Mouse (Mus musculus) cerebellum, adult (tissue): ENCODE results near the gene Fbxw8.

Experiments
- ATAC-seq: cut with Nextera tagmentation; 2 replicates; pipeline ENCODE4 v1.9.2; 2017; ENCODE audit warnings: mild to moderate bottlenecking, moderate library complexity, mixed read lengths; ENCODE audit not compliant: insufficient number of reproducible peaks, low FRiP score, low TSS enrichment

Gene Fbxw8

DNA sequence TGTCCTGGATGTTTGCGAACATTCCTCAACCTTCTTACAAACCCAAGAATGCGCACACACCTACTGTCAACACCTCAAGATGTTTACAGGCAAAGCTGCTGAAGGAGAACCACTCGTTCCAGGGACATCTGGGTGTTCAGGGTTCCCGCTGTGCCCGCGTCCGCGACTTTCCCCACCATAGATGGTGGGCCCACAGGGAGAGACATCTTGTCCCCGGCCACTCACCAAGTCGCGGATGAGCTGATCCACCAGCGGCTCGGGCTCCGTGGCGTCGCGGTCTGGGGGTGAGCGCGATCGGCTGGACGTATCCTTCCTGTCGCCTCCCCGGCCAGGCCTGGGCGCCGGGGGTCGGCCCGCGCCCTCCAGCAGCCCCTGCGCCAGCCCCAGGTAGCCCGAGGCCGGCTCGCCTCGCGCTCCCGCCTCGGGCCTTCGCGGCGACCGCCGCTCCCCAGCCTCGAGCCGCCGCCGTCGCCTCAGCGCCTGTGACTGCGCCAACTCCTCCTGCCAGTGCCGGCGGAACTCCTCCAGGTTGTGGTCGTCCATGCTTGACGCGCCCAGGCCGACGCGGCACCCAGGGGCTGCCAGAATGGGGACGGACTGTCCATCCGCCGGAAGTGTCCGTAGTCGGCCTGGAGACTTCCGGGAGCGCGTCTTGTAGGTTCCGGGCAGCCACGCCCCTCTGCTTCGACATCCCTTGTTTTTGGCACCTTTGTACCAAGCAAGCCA, at the start of gene Fbxw8:
Fbxw8 (minus strand) TSS at position 626 of the 726 bp plus-strand sequence.
- ATAC-seq: peak; percentile 78; the same call in 1 of the 2 replicates

DNA sequence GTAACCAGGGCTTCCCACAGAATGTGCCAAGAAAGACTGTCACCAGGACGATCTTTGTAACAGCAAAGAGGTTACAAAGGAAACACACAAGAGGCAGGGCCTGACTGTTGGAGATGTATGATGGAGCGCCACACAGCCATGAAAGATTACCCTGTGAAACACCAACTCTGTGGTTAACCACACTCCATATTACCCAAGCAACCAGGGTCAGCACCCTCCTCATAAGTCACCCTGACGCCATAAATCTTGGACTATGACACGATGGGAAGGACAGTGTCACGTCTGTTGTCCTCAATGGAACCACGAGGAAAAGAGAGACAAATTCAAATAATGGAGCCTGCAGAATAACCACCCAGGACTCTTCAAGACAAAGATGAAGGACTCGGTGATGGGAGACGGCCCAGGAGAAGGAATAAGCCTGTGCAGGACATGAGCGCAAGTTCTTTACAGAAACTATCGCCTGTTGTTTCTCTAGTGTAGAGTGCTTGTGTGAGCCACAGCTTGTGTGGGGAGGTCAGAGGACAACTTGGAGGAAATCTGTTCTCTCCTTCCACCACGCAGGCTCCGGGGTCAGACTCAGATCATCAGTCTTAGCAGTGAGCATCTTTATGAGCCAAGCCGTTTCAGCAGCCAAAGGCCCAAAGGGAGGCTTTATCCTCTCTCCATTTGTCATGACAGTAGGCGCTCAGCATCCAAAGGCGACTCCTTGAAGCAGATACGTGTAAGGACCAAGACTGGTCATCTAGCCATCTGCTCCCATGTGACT, 49.6 kb upstream of the Fbxw8 start:
- ATAC-seq: no peak

DNA sequence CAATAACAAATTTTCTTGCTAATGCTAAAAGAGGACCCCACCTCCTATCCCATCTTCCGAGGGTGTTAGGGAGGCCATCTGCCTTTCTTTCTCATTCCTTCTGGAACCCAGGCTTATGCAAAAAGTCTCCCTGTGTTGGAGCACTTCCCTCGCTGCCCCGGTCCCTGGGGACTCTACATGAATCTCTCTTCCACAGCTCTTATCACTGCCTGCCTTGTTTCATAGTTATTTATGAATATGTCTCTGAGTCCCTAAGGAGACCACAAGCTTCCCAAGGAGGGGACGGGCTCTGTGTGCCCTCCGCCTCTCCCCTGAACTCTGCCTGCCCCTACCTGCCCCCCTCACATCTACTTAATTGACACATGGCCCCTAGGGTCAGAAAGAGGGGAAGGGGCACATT, 44.4 kb upstream of the Fbxw8 start:
- ATAC-seq: no peak

DNA sequence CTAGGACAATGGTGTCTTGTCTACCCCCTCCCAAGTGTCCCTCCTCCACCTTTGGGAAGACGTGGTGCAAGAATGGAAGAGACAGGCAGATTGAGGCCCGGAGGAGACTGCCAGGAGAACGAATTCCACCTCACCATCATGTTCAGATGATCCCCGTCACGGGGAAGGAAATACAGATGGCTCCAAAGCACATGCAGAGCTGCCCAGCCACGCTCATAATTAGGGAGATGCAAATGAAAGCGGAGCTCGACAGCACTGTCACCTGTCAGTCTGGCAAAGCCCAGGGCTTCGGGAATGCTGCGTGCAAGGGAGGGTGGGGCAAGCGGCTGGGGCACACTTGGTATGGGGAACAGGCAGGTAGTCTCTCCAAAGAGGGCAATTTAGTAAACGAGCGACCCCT, 42.2 kb upstream of the Fbxw8 start:
- no peak for ATAC-seq

DNA sequence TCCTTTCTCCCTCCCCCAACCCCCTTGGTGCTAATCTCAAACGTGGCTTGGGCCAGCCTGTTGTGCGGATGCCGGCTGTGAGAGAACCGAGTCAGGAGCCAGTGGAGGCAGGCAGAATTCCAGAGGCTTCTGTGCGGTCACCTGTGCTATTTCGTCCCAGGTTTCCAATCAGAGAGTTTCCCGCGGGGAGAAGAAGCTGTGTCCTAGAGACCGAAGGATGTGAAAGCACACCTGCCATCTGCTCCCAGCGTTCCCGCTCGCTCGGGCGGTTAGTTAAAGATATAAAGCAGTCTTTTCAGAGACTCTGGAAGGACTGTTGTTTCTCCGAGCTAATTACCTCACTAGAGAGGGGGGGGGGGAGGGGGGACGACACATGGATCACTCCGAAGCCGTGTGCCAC, 37.0 kb upstream of the Fbxw8 start:
- ATAC-seq: no peak

DNA sequence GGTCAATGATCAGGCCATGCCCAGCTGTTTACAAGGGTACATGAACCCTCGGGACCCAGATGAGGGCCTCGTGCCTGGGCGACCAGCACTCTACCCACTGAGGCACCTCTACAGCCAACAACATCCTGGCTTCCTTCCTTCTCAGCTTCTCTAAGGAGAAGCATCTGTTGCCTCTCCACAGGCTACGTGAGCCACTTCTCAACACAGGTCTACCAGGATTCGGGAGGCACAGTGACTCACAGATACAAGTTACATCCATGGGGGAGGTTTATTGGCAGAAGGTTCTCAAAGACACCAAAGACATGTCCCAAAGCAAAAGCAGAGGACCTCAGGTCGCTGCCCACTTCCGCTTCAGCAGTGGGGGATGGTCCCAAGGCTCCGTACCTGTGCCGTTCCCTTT, 35.2 kb upstream of the Fbxw8 start:
- ATAC-seq: no peak

DNA sequence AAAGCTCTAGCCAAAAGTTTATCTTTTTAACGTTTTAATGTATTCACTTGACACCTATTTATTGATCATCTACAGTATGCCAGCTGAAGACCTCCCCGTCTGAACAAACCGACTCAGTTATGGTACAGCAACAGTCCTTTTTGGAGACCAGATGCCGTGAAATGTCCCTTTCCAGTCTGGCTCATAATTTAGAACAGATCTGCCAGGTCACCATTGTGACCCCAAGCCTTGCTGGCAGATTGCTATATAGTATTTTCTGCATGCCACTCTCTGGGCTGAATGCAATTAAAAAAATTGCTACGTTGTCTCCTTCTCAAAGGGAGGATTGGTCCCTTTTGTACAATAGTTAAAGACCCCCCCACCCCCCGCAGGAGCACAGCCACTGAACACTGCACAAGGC, 33.1 kb upstream of the Fbxw8 start:
- ATAC-seq: no peak

DNA sequence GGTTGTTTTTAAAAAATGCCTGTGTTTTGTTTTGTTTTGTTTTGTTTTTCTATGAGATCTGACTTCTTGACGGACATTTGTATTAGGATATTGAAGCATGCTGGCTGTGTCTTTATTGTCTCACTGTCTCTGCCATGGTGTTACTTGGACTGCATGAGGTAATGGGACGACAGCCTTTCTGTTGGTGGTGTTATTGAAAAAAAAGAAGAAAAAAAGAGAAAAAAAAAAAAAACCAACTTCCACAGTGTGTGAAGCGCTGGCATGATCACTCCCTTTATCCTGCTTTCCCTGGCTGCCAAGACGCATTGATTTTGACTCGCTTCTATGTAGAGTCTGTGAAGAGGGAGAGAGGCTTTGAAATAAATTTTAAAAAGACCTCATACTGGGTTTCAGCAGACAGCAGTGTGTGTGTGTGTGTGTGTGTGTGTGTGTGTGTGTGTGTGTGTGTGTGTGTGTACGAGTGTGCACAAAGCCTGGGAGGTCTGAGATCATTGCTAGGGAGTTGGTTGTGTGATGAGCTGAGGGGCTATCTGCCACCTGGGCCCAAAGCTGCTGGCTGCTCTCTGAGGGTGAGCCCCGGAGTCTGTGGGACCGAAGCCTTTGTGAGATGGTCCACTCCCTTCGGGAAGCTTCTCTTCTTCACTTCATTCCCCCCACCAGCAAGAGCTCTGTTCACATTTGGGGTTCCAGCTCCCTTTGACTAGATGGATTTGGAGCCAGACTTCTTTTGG, 31.8 kb upstream of the Fbxw8 start:
- no peak for ATAC-seq

DNA sequence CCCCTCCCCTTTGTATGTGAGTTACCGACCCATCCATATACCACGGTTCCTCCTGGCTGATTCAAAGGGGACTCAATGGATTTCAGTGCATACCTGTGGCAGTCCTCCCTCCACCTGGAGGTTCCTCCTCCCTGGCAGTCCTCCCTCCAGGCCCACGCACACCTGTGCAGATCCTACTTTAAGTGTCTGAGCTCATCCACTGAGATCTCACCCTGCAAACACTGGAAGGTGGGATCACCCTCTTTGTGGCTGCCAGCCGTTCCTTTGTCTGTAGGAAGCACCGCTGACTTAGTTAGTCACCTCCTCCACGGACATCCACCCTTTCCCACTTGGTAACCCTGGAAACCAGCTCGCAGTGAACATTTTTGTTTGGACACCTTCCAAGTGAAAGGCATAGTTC, 22.4 kb upstream of the Fbxw8 start:
- no peak for ATAC-seq

DNA sequence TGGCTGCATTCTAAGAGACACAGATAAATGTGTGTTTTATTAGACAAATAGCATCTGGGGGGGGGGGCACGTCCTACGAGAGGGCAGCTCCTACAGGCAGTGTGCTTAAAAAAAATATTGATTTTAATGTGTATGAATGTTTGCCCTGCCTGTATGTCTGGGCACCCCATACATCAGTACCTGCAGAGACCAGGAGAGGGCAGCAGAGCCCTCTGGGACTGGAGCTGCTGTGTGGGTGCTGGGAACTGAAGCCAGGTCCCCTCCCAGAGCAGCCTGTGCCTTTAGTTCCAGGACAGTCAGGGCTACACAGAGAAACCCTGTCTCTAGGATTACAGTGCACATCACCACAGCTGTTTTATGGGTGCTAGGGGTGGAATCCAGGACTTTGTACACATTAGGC, 19.9 kb upstream of the Fbxw8 start:
- no peak for ATAC-seq

DNA sequence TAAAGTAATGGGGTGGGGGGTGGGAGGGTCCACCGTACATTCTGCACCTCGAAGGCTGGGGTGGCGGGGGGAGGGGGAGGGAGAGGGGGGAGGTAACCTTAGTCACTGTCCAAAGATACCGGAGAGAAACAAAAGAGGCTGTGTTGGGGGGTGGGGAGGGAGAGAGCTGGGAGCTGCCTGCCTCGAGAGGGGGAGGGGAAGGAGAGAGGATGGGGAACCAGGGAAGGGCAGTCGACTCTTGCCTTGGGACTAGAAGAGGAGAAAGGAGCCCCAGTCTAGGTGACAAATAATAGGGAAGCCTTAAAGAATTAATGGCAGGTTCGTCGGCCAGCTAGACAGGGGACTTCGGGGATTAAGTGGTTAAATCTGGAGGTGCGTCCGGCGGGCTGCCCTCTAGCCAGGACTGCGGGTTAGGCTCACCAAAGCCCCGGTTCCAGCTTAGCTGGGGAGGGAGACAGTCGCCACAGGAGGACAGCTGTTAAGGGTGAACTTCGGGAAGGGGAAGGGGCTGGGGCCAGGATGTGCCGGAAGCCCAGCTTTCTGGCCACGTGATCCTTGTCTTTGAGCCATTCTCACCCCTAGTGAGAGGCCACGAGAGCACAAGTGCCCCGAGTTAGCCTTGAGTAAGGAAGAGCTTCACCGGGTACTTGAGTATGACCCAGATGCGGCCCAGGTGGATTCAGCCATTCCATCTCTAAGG, 19.2 kb upstream of the Fbxw8 start:
- ATAC-seq: no peak

DNA sequence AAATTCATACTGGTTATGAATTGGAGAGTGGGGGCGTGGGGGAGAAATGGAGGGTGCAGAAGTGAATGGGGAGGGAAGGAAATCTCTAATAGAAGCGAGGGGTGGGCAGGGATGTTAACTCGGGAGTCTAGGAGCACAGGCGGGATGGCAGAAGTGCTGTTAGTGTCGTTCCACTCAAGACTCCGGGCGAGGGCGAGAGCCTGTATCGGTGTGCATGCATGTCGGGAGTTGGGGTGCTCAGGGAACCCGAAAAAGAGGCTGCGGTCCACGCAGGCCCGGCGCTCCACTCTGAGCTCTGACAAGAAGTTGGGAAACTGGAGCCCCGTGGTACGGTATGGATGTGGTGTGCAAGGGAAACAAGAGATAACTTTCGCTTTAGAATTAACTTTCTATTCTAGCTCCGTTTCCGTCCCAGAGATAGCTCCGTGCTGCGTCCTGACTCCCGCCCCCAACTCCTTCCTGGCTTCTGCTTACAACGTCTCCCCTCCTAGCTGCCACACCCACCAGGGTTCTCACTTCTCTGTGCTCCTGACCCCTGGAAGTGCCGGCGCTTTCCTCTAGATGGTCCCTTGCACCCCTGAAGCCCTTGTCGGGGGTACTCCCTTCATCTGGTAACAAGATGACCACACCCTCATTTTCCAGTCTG, 16.9 kb upstream of the Fbxw8 start:
- no peak for ATAC-seq

DNA sequence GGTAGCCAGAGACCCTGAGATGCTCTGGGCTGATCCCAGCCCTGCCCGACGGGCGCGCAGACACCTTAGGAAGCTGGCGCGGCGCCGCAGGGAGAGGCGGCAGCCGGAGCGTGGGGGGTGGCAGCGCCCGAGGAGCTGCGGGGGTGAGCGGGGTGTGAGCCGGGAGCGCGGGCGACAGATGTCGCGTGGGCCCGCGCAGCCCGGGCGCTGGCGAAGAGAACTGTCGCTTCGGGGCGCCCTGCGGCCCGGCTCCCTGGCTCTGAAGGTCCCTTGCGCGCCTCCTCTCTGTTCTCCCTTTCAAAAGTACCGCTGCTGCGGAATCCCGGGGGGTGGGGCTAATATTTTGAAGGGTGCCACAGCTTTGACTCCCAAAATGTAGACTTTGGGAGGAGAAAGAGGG, 16.4 kb upstream of the Fbxw8 start:
- no peak for ATAC-seq

DNA sequence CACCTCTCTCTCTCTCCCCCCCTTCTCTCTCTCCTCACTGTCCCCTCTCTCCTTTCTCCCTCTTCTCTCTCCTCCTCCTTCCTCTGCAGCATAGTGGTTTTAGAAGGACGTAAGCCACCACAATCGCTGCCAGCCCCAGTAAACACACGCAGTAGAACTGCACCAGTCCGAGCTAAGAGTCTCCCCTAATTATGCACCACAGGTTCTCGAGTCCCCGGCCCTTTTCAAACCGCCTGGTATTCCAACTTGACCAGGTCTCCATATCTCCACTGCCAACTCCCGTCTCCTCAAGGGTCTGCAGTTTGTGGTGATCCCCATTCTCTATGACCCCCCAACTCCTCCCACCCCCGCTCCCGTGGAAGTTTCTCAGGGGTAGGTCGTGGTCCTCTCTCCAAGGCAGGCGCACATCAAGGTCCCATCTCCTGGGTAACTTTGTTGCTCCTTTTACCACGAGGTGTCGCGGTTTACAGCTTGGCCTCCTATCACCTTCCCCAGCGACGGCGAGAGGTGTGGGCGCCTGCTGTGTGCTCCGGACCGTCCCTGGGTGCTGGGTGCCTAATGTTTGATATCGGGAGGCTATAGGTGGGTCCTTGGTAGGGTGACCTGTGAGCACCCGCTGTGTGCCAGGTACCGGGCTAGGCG, 15.7 kb upstream of the Fbxw8 start:
- no peak for ATAC-seq

DNA sequence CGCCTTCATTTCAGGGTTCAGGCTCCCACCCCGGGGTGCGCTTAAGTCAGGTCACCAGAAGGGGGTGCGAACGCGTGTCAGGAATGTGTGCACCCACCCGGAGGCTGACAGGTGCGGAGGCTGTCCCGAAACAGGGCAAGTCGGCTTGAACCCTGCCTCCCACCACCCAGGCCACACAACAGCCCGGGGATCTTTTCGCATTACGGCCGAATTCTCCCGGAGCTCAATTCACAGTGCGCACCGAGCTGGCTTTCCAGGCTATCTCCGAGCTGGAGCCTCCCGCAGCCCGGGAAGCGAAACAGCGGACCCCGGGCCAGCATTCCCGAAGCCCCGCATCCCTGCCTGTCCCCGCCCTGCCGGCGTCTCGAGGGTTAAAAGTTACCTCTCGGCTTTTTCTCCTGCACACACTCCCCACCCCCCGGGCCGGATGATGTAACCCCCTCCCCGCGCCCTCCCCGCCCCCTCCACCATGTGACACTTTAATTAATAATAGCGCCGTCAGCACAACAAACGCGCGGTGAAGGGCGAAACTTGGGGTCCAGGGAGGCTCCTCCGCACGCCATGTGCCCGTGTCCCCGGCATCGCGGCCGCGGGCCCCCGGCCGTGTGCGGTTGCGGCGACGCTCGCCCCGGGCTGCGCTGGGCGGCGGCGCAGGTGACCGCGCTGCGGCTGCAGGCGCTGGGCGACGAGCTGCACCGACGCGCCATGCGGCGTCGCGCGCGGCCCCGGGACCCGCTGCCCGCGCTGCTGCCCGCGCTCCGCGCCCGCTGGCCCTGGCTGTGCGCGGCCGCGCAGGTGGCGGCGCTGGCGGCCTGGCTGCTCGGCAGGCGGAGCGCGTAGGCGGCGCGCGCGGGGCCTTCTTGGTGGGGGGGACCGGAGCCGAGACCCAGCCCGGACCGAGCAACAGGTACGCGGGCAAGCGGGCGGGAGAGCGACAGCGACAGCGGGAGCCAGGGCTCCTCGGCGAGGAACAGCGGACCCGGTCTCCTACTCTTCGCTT, 14.3 kb upstream of the Fbxw8 start:
- ATAC-seq: peak; percentile 45; the same call in 1 of the 2 replicates

DNA sequence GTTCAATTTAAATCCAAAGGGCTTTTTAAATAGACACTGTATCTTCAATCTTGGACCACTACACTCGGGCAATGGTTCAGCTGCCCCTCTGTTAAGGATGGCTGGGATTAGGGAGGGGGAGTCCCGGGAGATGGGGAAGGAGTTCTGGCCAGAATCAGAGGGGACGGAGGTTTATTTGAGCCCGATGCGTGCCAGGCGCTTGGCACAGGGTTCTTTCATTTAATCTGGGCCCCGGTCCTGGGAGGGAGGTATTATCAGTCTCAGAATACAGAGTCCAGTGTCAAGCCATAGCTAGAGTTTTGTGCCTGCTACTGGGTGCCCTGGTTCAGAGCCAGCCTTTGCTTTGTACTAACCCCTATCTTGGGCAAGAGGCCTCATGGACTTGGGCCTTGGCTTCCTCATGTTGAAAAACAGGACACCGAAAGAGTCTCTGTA, 12.3 kb upstream of the Fbxw8 start:
- no peak for ATAC-seq

DNA sequence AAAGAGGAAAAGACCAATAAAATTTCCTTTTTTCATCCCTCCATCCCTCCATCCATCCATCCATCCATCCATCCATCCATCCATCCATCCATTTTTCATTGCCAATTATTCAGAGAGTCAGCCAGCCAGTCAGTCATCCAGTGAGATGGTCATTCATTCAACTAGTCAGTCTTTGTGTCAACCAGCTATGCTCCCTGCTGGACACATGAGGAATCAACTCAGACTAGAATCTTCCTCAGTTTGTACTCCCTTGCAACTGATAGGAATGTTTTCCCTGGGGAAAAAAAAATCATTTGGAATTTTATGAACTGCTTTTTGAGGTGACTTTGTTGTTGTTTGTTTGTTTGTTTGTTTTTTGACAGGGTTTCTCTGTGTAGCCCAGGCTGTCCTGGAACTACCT, 10.2 kb upstream of the Fbxw8 start:
- ATAC-seq: no peak

DNA sequence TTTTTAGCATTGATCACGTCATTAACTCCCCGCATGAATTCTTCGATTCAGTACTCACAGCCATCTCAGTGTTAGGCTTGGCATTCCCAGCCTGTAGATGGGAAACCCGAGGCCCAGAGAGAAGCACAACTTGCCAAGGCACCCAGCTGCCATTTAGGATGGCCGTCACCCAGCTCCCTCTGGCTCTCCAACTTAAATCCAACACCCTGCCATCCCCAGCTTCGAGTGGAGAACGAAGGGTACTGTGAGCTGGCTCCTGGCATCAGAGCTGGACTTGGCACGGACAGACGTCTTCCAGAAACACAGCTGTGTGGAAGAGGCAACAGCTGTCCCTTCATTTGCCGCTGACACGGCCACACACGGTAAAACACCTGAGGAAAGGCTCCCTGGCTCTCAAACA, 9.3 kb upstream of the Fbxw8 start, which contains the start of gene Hrk:
Hrk (plus strand) TSS at position 68 of the 400 bp plus-strand sequence.
- ATAC-seq: no peak
